Mouse (Mus musculus) brain, embryonic 14.5 days (tissue): ENCODE data around the gene Syne4.

ENCODE experiments used
- CTCF ChIP-seq: fragments of 200-500 bp; IDR thresholded peaks from 2 replicates; pipeline ENCODE4 v1.5.1; 2012; ENCODE audit warnings: inconsistent platforms, mild to moderate bottlenecking, moderate library complexity, borderline replicate concordance; ENCODE audit not compliant: insufficient read depth, insufficient read length; ENCODE audit errors: extremely low read depth
- POLR2A ChIP-seq: fragments of 200-500 bp; IDR thresholded peaks from 2 replicates; pipeline ENCODE4 v1.6.1; 2012; ENCODE audit warnings: mild to moderate bottlenecking, inconsistent platforms, borderline replicate concordance; ENCODE audit not compliant: poor library complexity, insufficient read depth, insufficient read length, severe bottlenecking; ENCODE audit errors: extremely low read depth

DNA sequence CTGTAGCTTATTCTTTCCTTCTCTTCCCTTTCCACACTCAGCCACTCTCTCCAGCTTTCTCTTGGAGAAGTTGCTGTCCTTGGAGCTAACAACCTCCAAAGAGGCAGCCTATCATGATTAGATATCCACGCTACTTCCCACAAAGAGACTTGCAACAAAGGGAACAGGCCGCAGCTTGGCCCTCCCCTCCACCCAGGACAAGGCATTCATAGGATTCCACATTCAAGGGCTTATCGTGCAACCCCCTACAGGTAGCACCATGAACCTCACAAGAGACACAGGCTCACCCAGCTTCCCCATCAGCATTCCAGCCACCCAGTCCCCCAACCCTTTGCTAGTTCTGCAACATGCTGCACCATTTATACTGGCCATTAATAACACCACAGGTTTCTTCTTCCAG, 47.8 kb upstream of the Syne4 start:
- TF ChIP-seq CTCF (no peak), POLR2A (no peak)
